ENCODE assay signal across 13 mouse cellular contexts in genomic region chr6:100708996-100709395, GRCm38 (mm10). TPM values are rescaled to one million over a fixed set of nuclear protein-coding genes. Genes with fewer than 3 reads are reported as not detected.
DNase-seq lines count a peak whose midpoint lies in the region; ATAC-seq and TF ChIP-seq lines count a peak whose summit lies in the region.
"Had no signal": no experiment of that assay in that cellular context is flagged by ENCODE, and none has a peak within 500 bp of the region (broad histone marks: within the 10 kb centered on the region; RNA-seq: fewer than 3 reads in every experiment).

No protein-coding gene starts in this region.

- H3K79me3 ChIP-seq in C2C12 (ENCODE audit: low read depth) = peaks cover 65% of the 10 kb centered on the region

- H3K36me3 ChIP-seq in C2C12 (ENCODE audit: control insufficient read depth, insufficient read depth) = peaks cover 13% of the 10 kb centered on the region
- no peaks in the 10 kb centered on the region; the same call in 1 of the 2 replicates for H3K36me3 ChIP-seq in embryonic facial prominence, embryonic 14.5 days (ENCODE audit: control insufficient read depth, insufficient read depth, low read length)
- H3K36me3 ChIP-seq: G1E; intestine, embryonic 15.5 days; midbrain, embryonic 15.5 days had no signal

- no peaks in the 10 kb centered on the region for H3K9me3 ChIP-seq in embryonic facial prominence, embryonic 14.5 days (ENCODE audit: control insufficient read depth, low read length)
- H3K9me3 ChIP-seq: forebrain, embryonic 13.5 days; intestine, embryonic 15.5 days; midbrain, embryonic 15.5 days had no signal

- H3ac ChIP-seq in C2C12 (ENCODE audit: control insufficient read depth, insufficient read length, low read depth) = no peak overlapping the region

- peaks cover 37% of the 10 kb centered on the region for H3K4me1 ChIP-seq in embryonic facial prominence, embryonic 14.5 days (ENCODE audit: control insufficient read depth, insufficient read depth, low read length)

- no peak overlapping the region for H3K27ac ChIP-seq in gastrocnemius, adult 2 months
- H3K27ac ChIP-seq in embryonic facial prominence, embryonic 14.5 days (replicated peaks; ENCODE audit: low read depth, low read length) = peak overlapping the region; percentile 65
- H3K27ac ChIP-seq: forebrain, embryonic 13.5 days; intestine, embryonic 15.5 days; midbrain, embryonic 15.5 days had no signal

- peak overlapping the region; percentile 10 for H3K4me2 ChIP-seq in embryonic facial prominence, embryonic 14.5 days (ENCODE audit: low read depth, low read length)
- H3K4me2 ChIP-seq: forebrain, embryonic 13.5 days; intestine, embryonic 15.5 days; midbrain, embryonic 15.5 days had no signal

- DNase-seq in gastrocnemius, adult 2 months = peak; percentile 39
- DNase-seq in gastrocnemius, adult 18-20 months (ENCODE audit: low spot score) = no peak
- DNase-seq in left cerebral cortex, postnatal 4 days = peak; percentile 40
- DNase-seq in left cerebral cortex, adult 18-20 months (ENCODE audit: low spot score in 2 of 2) = no peak
- peak; percentile 76 for DNase-seq in embryonic facial prominence, embryonic 14.5 days (ENCODE audit: low spot score)
- DNase-seq in thymus, adult 18-20 months = no peak
- DNase-seq: cerebellum, adult 11-12 months had no signal

- H3K9ac ChIP-seq in embryonic facial prominence, embryonic 14.5 days (ENCODE audit: low read depth, low read length) = no peak overlapping the region
- H3K9ac ChIP-seq: forebrain, embryonic 13.5 days; intestine, embryonic 15.5 days; midbrain, embryonic 15.5 days had no signal

- intact Hi-C loops in gastrocnemius, adult 2 months (cut with DNase I) = no loop called here
- intact Hi-C loops in left cerebral cortex, postnatal 4 days (cut with DNase I) = no loop called here

- TF ChIP-seq CTCF in gastrocnemius, adult 2 months (IDR thresholded peaks at IDR 0.05) = no peak
- no peak for TF ChIP-seq CTCF in C2C12 (IDR thresholded peaks at IDR 0.05; ENCODE audit: control insufficient read depth, insufficient read depth, insufficient read length)

- H3K79me2 ChIP-seq in C2C12 (ENCODE audit: control insufficient read depth, insufficient read depth) = peaks cover 95% of the 10 kb centered on the region

- H3K4me3 ChIP-seq in gastrocnemius, adult 2 months = no peak overlapping the region
- H3K4me3 ChIP-seq in C2C12 (ENCODE audit: insufficient read depth, poor library complexity, severe bottlenecking) = no peak overlapping the region
- H3K4me3 ChIP-seq in embryonic facial prominence, embryonic 14.5 days (ENCODE audit: low read depth, low read length) = no peak overlapping the region
- H3K4me3 ChIP-seq: forebrain, embryonic 13.5 days; intestine, embryonic 15.5 days; midbrain, embryonic 15.5 days had no signal

- 57% methylated on average over 9 of the region's 9 CpGs for WGBS in embryonic facial prominence, embryonic 14.5 days

- no peak for ATAC-seq in embryonic facial prominence, embryonic 14.5 days (ENCODE audit: low read depth)
- ATAC-seq: forebrain, embryonic 13.5 days; intestine, embryonic 15.5 days; midbrain, embryonic 15.5 days had no signal

- no peaks in the 10 kb centered on the region for H3K27me3 ChIP-seq in C2C12 (ENCODE audit: control insufficient read depth, insufficient read depth, insufficient read length)
- no peaks in the 10 kb centered on the region for H3K27me3 ChIP-seq in embryonic facial prominence, embryonic 14.5 days (replicated peaks; ENCODE audit: control insufficient read depth, insufficient read depth, low read length)

TF ChIP-seq in C2C12, 6 proteins besides CTCF, POLR2A, EP300 and RAD21:
- TF ChIP-seq CEBPB (IDR thresholded peaks at IDR 0.05; ENCODE audit: low read depth) (no peak), USF1 (IDR thresholded peaks at IDR 0.05; ENCODE audit: low read depth) (peak; percentile 15)

RNA-seq across cellular contexts. Expression of gene Gxylt2, which starts 4.5 kb away (rescaled TPM):
- total RNA-seq in gastrocnemius, adult 2 months (2021) = under 1 TPM; 0.66 to 0.67 TPM
- total RNA-seq in gastrocnemius, adult 18-20 months (2021) = under 1 TPM; 0.32 to 0.66 TPM
- 1 to 10 TPM; 2.1 to 2.7 TPM for total RNA-seq in left cerebral cortex, postnatal 4 days (2021)
- 1 to 10 TPM; 1.2 to 1.3 TPM for total RNA-seq in left cerebral cortex, adult 18-20 months (2021)
- polyA plus RNA-seq in C2C12 (2012; fragmentation: generic; extraction: Trizol) = 3.5 TPM
- 31.7 and 33.7 TPM in 2 replicates for polyA plus RNA-seq in embryonic facial prominence, embryonic 14.5 days (2014; fragmentation: Nextera tagmentation; extraction: Ambion mirVana)
- total RNA-seq: common myeloid progenitor, adult 5-6 weeks had no signal
- polyA plus RNA-seq: G1E had no signal

RNA-seq across cellular contexts. Expression of gene Shq1, which starts 38.0 kb away (rescaled TPM):
- total RNA-seq in gastrocnemius, adult 2 months (2021) = 1 to 10 TPM; 1.9 TPM
- total RNA-seq in gastrocnemius, adult 18-20 months (2021) = 1 to 10 TPM; 1.5 to 2.3 TPM
- total RNA-seq in left cerebral cortex, postnatal 4 days (2021) = 1 to 10 TPM; 7.8 to 9.5 TPM
- 1 to 10 TPM; 5.7 to 5.8 TPM for total RNA-seq in left cerebral cortex, adult 18-20 months (2021)
- polyA plus RNA-seq in C2C12 (2012; fragmentation: generic; extraction: Trizol) = 12.6 TPM
- polyA plus RNA-seq in embryonic facial prominence, embryonic 14.5 days (2014; fragmentation: Nextera tagmentation; extraction: Ambion mirVana) = 12.5 and 14.2 TPM in 2 replicates

Comparison
In these comparisons a context has a peak if more than half of its experiments do, and no peak if none do; other contexts are left out.
1. DNase-seq: peak in gastrocnemius, adult 2 months (single experiment), left cerebral cortex, postnatal 4 days (single experiment) and embryonic facial prominence, embryonic 14.5 days (single experiment); none in gastrocnemius, adult 18-20 months (single experiment), left cerebral cortex, adult 18-20 months (0 of 2) and thymus, adult 18-20 months (0 of 2).